Mouse (Mus musculus): ENCODE measurements around the gene Gm9857.

GRCm38 (mm10) chr3:108902038-108902437, 38.2 kb downstream of the Gm9857 start:
- TF ChIP-seq CTCF (conservative IDR thresholded peaks at IDR 0.05; ENCODE audit: low read length) (no peak; the same call in 1 of the 2 replicates), NANOG (IDR thresholded peaks at IDR 0.05; ENCODE audit: borderline replicate concordance, low read length) (no peak)
